Mouse (Mus musculus) cerebellum, adult 2 months (tissue): Measurements from ENCODE around the gene Atpaf2. TPM values are rescaled to one million over a fixed set of nuclear protein-coding genes. Genes with fewer than 3 reads are reported as not detected.
"Not testable (repeated sequence)": the region's sequence is repeated elsewhere in the genome, so short reads cannot be mapped to it uniquely, and the experiment has no call there.

ENCODE experiments used
- DNase-seq, 2 experiments: peaks; one replicate each; pipeline ENCODE4 v3.0.0; 2021
- H3K27ac ChIP-seq: fragments of 200-500 bp; 2 replicates; pipeline ENCODE4 v1.5.1; 2012; ENCODE audit warnings: low read length, control low read depth, inconsistent platforms; ENCODE audit not compliant: insufficient read depth
- H3K27me3 ChIP-seq: fragments of 200-500 bp; 2 replicates; pipeline ENCODE4 v1.6.1; 2012; ENCODE audit warnings: inconsistent platforms, mild to moderate bottlenecking, low read length, moderate library complexity; ENCODE audit not compliant: control insufficient read depth, insufficient read depth
- H3K4me1 ChIP-seq: fragments of 200-500 bp; 2 replicates; pipeline ENCODE4 v1.6.1; 2011; ENCODE audit warnings: low read length; ENCODE audit not compliant: control insufficient read depth, insufficient read depth
- H3K4me3 ChIP-seq: fragments of 200-500 bp; replicated peaks from 2 replicates; pipeline ENCODE3; 2011; ENCODE audit warnings: mild to moderate bottlenecking, low read depth, low read length, control low read depth; ENCODE audit not compliant: insufficient read depth
- CTCF ChIP-seq: fragments of 200-500 bp; IDR thresholded peaks from 2 replicates; pipeline ENCODE4 v1.5.1; 2011; ENCODE audit warnings: low read depth, mild to moderate bottlenecking, control low read depth, low read length, moderate library complexity, borderline replicate concordance; ENCODE audit not compliant: insufficient read depth
- POLR2A ChIP-seq: fragments of 200-500 bp; IDR thresholded peaks from 2 replicates; pipeline ENCODE4 v1.6.1; 2011; ENCODE audit warnings: low read length, control low read depth, borderline replicate concordance; ENCODE audit not compliant: insufficient read depth
- whole genome bisulfite sequencing: fragments of 180-500 bp; shearing (Covaris S2); methylation state at CpG from one replicate; pipeline ENCODE4 v1.1.7; 2018; 5-methylcytosine and 5-hydroxymethylcytosine counted together
- polyA plus RNA-seq: library from polyadenylated mRNA; depleted of rRNA; stranded (reverse); fragments of >200 nt; gene quantifications from 2 replicates; pipeline ENCODE4 v1.2.3, GENCODE M21; 2012; rRNA removed

Atpaf2 gene
- polyA plus RNA-seq = 31.3 and 33.4 TPM in 2 replicates

DNA sequence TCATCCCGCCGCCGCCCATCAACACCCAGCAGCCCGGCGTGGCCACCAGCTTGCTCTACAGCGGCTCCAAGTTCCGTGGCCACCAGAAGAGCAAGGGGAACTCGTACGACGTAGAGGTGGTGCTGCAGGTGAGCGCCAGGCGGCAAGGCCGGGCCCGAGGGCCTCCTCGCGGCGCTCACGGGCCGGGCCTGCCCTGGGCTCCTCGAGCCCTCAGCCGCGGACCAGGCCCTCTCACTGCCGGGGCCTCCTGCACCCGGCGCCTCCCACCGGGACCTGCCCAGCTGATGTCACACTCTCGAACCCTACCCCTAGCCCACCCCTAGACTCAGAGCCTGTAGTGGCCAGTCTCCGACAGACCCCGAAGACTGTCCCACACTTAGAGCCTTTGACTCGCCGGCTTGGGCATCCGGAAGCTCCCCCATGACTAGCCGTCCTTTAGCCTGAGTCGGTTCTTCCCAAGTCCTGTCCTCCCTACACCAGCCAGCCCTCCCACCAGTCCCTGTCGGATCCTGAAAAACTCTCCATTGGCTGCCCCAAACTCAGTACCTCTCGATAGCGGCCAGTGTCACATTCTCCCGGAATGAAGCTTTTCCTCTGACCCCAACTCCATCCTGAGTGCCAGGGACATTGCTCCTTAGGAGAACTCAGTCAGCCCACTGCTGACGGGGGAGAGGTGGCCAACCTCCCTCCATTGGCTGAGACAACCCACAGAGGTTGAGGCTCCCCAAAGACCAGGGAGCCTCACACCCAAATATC, at the start of gene Atpaf2:
Gene Atpaf2 (minus strand): TSS at position 741 of the 756 bp plus-strand sequence.
- H3K27ac ChIP-seq = peak within 1 kb of the TSS; percentile 67
- no peak for TF ChIP-seq POLR2A
- TF ChIP-seq CTCF = no peak
- no peak for DNase-seq
- WGBS = 1% methylated on average over 39 of the region's 39 CpGs
- peaks cover 3% of the 10 kb centered on the region; the same call in 1 of the 2 replicates for H3K4me1 ChIP-seq
- no peaks in the 10 kb centered on the region for H3K27me3 ChIP-seq
- H3K4me3 ChIP-seq = peak within 1 kb of the TSS; percentile 74

DNA sequence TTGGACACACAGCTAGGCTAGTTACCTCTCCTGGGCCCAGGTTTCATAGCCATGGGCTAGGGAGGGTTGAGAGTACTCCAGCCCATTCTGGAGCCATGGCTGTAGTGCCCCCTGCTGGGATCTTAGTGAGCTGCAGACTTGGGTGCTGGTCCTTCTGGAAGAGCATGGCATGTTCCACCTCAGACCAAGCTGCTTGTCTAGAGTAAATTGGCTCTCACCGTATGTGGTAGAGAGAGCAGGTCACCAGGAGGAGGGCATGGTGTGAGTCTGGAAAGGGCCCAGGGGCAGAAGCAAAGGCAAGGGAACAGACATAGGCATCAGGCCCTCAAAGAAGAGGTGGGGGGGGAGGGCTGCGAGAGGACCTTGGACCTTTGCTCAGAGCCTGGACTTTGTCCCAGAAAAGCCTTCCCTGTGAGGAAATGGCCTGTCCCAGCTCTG, 47.7 kb upstream of the Atpaf2 start:
- Histone ChIP-seq H3K4me3 (no peak overlapping the region), H3K27ac (no peak overlapping the region; the same call in 1 of the 2 replicates), H3K27me3 (no peaks in the 10 kb centered on the region), H3K4me1 (peaks cover 19% of the 10 kb centered on the region)
- peak; percentile 65 to 78 for DNase-seq
- TF ChIP-seq POLR2A (no peak), CTCF (peak; percentile 40; the same call in 1 of the 2 replicates)
- WGBS = 10% methylated on average over 2 of the region's 2 CpGs

DNA sequence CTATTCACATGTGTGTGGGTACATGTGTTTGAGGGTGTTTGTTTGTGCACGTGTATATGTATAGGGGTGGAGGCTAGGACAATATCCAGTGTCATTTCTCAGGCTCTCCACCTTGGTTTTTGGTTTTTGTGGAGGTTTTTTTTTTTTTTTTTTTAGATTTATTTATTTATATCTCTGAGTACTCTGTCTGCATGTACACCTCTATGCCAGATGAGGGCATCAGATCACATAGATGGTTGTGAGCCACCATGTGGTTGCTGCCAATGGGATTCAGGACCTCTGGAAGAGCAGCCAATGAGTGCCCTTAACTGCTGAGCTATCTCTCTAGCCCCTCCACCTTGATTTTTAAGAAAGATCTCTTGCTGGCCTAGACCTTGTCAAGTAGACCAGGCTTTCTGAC, 39.7 kb upstream of the Atpaf2 start:
- Histone ChIP-seq H3K27ac (no peak overlapping the region), H3K4me3 (no peak overlapping the region), H3K27me3 (no peaks in the 10 kb centered on the region), H3K4me1 (peaks cover 10% of the 10 kb centered on the region)
- peak in 1 of 2 experiments; percentile 18 for DNase-seq
- TF ChIP-seq CTCF (no peak), POLR2A (no peak)
- 88% methylated on average over 1 of the region's 1 CpGs for WGBS

DNA sequence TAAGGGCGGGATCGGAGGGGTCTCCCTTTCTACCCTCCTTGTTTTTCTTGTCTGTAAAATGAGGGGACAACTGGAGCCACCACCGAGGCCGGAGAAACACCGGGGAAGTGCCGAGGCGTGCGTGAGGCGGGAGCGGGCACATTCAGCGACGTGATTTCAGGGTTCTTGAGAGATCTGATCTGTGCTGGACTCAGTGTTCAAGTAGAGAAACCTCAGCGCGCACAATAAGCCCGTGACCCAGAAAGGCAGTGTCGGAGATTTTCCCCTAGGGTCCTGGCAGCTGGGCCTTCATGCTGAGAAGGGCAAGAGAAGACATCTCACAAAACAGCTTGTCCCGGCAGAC, 36.5 kb upstream of the Atpaf2 start:
- WGBS = 0% methylated on average over 17 of the region's 17 CpGs
- peak overlapping the region; percentile 79 for H3K4me3 ChIP-seq
- TF ChIP-seq CTCF (no peak), POLR2A (no peak)

DNA sequence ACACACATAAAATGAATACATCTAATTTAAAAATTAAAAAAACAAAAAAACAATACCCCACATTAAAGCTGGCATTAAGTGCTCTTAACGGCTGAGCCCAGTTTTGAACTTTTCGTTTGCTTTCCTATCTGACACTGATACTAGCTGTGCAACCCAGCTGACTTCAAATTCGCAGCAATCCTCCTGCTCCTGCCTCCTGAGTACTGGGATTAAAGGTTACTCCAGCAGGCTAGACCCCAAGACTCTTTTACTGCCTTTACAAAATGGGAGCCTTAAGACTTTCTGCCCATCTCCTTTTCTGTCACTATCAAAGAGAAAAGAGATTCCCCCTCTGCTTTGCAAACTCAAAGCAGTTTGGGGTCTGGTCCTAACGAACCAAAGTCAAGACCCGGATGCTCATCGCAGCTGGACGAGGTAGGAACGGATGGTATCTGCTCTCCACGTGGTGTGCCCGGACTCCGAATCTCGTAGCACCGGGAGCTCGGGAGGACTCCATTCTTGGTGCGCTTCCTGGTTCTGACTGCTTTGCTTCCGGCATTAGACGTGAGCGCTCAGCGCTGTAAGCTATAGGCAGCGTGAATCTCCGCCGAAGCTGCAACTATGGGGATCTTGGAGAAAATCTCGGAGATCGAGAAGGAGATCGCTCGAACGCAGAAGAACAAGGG, 36.0 kb upstream of the Atpaf2 start, which contains the start of gene Drg2:
Gene Drg2 (plus strand): TSS at position 512 of the 665 bp plus-strand sequence.
- TF ChIP-seq POLR2A (peak; percentile 95; the same call in 1 of the 2 replicates), CTCF (no peak)
- H3K27ac ChIP-seq = 0 out of 2 replicates have a peak within 1 kb of the TSS, but pooled peaks have one; percentile 6
- WGBS = 4% methylated on average over 27 of the region's 27 CpGs
- peaks cover 10% of the 10 kb centered on the region for H3K4me1 ChIP-seq
- H3K27me3 ChIP-seq = no peaks in the 10 kb centered on the region
- peak; percentile 86 to 93 for DNase-seq
- peak within 1 kb of the TSS; percentile 79 for H3K4me3 ChIP-seq

More for the DNA sequence above, 36.5 kb upstream of the Atpaf2 start:
- Histone ChIP-seq H3K27ac (0 out of 2 replicates have a peak overlapping the region, but pooled peaks have one; percentile 6), H3K27me3 (no peaks in the 10 kb centered on the region), H3K4me1 (peaks cover 10% of the 10 kb centered on the region)
- no peak for DNase-seq

DNA sequence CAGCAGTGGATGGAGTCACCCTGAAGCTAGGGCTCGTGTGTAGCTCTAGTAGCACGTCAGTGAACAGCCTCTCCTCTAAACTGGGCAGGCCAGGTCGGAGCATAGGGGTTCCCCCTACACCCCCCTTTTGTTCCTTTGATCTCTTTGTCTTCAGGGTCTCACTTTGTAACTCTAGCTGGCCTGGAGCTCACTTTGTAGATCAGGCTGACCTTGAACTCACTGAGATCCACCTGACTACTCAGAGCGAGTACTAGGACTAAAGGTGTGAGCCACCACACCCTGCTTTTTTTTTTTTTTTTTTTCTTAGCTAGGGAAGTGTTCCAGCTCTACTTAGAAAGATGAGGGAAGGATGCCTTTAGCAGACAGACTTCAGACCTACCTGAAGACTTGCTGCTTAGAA, 25.8 kb upstream of the Atpaf2 start:
- TF ChIP-seq CTCF (no peak), POLR2A (no peak)
- Histone ChIP-seq H3K4me3 (no peak overlapping the region), H3K27ac (no peak overlapping the region), H3K4me1 (no peaks in the 10 kb centered on the region), H3K27me3 (no peaks in the 10 kb centered on the region)
- DNase-seq = no peak
- 83% methylated on average over 4 of the region's 4 CpGs for WGBS

DNA sequence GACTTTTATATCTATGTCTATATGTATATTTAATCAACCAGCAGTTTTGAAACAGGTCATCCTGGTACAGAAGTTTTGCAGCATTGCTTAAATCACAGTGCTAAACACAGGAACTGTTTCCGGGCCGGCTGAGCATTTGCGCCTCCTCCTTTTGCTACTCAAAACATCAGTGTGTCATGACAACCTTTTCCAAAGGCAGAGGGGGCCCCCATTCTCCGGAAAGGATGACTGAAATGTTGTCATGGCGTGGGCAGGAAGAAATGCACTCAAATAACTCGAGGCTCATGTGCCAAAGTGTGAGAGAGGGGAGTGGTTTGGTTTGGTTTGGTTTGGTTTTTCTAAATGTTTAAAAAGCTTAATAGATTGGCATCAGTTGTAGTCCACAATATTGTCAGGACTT, 24.6 kb upstream of the Atpaf2 start:
- TF ChIP-seq CTCF (no peak), POLR2A (no peak)
- 74% methylated on average over 6 of the region's 6 CpGs for WGBS
- H3K4me3 ChIP-seq = no peak overlapping the region
- DNase-seq = no peak
- H3K27me3 ChIP-seq = no peaks in the 10 kb centered on the region
- H3K27ac ChIP-seq = no peak overlapping the region
- no peaks in the 10 kb centered on the region for H3K4me1 ChIP-seq

DNA sequence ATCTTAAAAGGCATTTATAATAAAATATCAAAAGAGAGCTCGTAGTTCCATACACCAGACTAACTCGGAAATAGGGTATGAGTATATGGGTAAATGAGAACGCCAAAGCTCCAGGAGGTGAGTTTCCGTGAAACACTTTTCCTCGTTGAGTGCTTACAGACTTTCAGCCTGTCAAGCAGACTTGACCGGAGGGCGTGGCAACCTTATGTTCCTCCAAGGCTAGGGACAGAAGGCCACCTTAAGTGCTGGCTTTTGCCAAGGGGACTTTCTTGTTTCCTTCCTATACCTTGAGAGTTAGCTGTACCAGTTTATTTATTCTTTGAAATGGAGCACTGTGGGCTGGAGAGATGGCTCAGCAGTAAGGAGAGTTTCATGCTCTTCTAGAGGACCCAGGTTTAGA, 21.9 kb upstream of the Atpaf2 start:
- no peak overlapping the region for H3K4me3 ChIP-seq
- no peak overlapping the region for H3K27ac ChIP-seq
- no peak for DNase-seq
- no peak for TF ChIP-seq POLR2A
- no peak for TF ChIP-seq CTCF
- H3K27me3 ChIP-seq = no peaks in the 10 kb centered on the region
- H3K4me1 ChIP-seq = no peaks in the 10 kb centered on the region
- 53% methylated on average over 7 of the region's 7 CpGs for WGBS

DNA sequence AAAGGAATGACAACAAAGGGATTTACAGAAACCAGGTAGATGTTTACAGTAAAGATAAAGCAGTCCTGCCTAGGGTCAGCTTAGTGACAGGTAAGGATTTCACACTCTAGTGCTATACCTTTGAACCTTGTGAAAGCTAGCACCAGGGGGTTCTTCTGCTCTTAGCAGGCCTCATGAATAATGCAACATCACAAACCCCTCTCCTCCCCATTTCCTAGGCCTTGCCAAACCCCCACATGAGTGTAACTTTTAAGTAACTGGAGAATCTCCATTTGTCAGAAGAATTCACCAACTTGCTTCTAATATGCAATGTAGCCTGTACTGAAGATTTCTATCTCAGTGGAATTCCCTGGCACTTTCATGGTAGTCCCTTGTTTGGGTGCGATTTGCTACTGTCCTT, 21.4 kb upstream of the Atpaf2 start:
- not testable (repeated sequence) for H3K4me1 ChIP-seq, H3K27me3 ChIP-seq, H3K27ac ChIP-seq, DNase-seq, H3K4me3 ChIP-seq
- 50% methylated on average over 1 of the region's 1 CpGs for WGBS
